Mouse (Mus musculus): ENCODE measurements around the gene Aldh18a1. TPM values are rescaled to one million over a fixed set of nuclear protein-coding genes. Genes with fewer than 3 reads are reported as not detected.
"Not testable (repeated sequence)": the region's sequence is repeated elsewhere in the genome, so short reads cannot be mapped to it uniquely, and the experiment has no call there.

Gene Aldh18a1
- polyA plus RNA-seq, 1 experiment from 2014 or later = 75.4 TPM

DNA sequence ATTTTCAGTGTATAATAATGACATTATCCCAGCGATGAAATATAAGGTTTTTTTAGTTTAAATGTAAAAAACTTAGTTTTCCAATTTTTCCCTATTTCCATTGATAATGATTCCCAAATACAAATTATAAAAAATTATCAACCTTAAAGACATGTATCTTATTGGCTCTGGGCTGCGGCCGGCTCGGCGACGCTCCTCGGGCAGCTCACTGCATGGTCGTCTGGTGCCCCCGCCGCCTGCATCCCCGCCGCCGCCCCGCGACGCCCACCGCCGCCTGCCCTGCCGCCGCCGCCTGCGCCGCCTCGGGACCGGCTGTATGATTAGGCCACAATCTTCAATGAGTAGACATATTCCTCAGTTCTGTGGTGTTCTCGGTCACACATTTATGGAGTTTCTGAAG, 33.4 kb upstream of the Aldh18a1 start:
- not testable (repeated sequence) for H3K27me3 ChIP-seq (ENCODE audit: control insufficient read depth, insufficient read depth, low read length); DNase-seq (ENCODE audit: low spot score, missing footprints); ATAC-seq (ENCODE audit: low FRiP score); H3K4me2 ChIP-seq; H3K27ac ChIP-seq (ENCODE audit: low read depth, low read length); H3K4me1 ChIP-seq (ENCODE audit: control insufficient read depth, insufficient read depth, low read length); H3K9ac ChIP-seq (ENCODE audit: low read length); H3K4me3 ChIP-seq (ENCODE audit: low read depth, low read length); H3K9me3 ChIP-seq (ENCODE audit: control insufficient read depth, low read length); H3K36me3 ChIP-seq (ENCODE audit: control insufficient read depth, insufficient read depth, low read length)
- WGBS = 60% methylated on average over 9 of the region's 26 CpGs

DNA sequence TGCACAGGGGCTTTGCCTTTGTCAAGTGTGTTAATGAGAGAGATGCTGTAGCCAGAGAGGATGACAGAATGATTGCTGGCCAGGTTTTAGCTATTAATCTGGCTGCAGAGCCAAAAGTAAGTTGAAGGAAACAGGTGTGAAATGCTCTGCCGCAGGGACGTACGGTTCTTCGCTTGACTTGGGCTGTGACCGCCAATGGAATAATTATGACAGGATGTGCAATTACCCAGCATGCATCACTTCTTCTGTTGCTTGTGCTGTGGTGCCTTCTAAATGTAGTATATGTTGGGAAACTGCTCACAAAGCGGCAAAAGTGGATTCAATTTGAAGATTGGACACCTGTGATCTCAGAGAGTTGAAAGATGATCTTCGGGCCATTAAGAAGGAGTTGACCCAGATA, 27.8 kb upstream of the Aldh18a1 start:
- H3K27ac ChIP-seq (ENCODE audit: low read depth, low read length) = no peak overlapping the region
- no peak overlapping the region for H3K4me2 ChIP-seq
- no peak overlapping the region for H3K9ac ChIP-seq (ENCODE audit: low read length)
- no peaks in the 10 kb centered on the region for H3K27me3 ChIP-seq (ENCODE audit: control insufficient read depth, insufficient read depth, low read length)
- DNase-seq (ENCODE audit: low spot score, missing footprints) = no peak
- H3K9me3 ChIP-seq (ENCODE audit: control insufficient read depth, low read length) = no peaks in the 10 kb centered on the region
- H3K36me3 ChIP-seq (ENCODE audit: control insufficient read depth, insufficient read depth, low read length) = no peaks in the 10 kb centered on the region
- peaks cover 6% of the 10 kb centered on the region for H3K4me1 ChIP-seq (ENCODE audit: control insufficient read depth, insufficient read depth, low read length)
- no peak for ATAC-seq (ENCODE audit: low FRiP score)
- no peak overlapping the region for H3K4me3 ChIP-seq (ENCODE audit: low read depth, low read length)
- WGBS = 95% methylated on average over 7 of the region's 7 CpGs

DNA sequence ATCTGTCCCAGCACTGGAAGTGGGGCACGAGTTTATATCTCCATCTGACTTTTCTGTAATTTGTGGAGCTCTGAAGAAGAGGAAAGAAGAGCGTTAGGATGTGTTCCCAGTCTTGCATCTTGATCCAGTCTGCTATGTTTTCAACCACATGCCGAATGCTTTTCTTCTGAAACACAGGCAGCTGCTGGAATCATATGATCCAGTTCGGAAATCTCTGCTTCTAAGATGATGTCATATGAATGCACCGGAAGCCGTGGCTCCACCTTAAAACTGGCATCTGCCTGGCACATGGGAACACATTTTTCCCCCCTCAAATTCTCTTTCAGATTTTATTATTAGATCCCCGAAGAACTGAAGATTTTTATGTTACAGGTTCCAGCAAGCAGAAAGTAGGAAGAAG, 26.5 kb upstream of the Aldh18a1 start:
- Histone ChIP-seq H3K4me1 (ENCODE audit: control insufficient read depth, insufficient read depth, low read length) (peaks cover 7% of the 10 kb centered on the region), H3K9me3 (ENCODE audit: control insufficient read depth, low read length) (no peaks in the 10 kb centered on the region), H3K27ac (ENCODE audit: low read depth, low read length) (no peak overlapping the region), H3K36me3 (ENCODE audit: control insufficient read depth, insufficient read depth, low read length) (no peaks in the 10 kb centered on the region), H3K9ac (ENCODE audit: low read length) (no peak overlapping the region), H3K4me2 (no peak overlapping the region), H3K27me3 (ENCODE audit: control insufficient read depth, insufficient read depth, low read length) (no peaks in the 10 kb centered on the region), H3K4me3 (ENCODE audit: low read depth, low read length) (no peak overlapping the region)
- 89% methylated on average over 7 of the region's 7 CpGs for WGBS
- DNase-seq (ENCODE audit: low spot score, missing footprints) = no peak
- no peak for ATAC-seq (ENCODE audit: low FRiP score)

DNA sequence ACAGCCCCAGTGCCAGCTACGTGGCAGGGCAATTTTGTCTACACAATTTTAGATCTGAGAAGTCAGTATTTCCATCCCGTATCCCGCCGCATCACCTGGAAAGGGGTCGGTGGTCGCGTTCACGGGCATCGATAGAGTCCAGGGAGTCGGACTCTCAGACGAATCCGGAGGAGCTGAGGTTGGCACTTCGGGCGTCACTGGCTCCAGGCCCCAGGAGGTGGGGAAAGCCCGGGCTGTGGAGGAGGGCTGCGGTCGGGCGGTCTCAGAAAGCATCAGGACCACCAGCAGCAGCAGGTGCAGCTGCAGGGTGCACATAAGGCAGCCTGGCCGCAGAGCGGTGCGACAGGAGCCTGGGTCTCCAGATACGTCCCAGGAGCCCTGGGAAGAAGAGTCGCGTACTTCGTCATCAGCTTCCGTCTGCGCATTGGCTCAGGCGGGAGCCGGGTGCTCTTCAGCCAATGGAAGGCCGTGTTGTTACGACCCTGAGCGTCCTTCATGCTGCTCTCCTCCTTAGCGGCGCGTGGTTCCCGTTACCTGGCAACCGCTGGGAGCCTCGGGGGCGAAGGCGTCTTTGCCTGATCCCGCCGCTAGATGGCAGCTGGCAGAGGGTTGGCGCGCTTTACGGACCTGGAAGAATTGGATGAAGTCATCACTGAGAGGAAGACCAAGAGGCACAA, 23.7 kb upstream of the Aldh18a1 start, which contains the start of the genes Tctn3 and Entpd1:
TSS of gene Tctn3 (minus strand) at position 404 of the 677 bp plus-strand sequence.
TSS of gene Entpd1 (plus strand) at position 537 of the 677 bp plus-strand sequence.
- DNase-seq (ENCODE audit: low spot score, missing footprints) (peak; percentile 100), ATAC-seq (ENCODE audit: low FRiP score) (peak; percentile 100)
- peak within 1 kb of the TSS; percentile 60 for H3K4me2 ChIP-seq
- no peaks in the 10 kb centered on the region for H3K9me3 ChIP-seq (ENCODE audit: control insufficient read depth, low read length)
- H3K27ac ChIP-seq (ENCODE audit: low read depth, low read length) = no peak within 1 kb of the TSS
- peak within 1 kb of the TSS; percentile 75 for H3K4me3 ChIP-seq (ENCODE audit: low read depth, low read length)
- H3K36me3 ChIP-seq (ENCODE audit: control insufficient read depth, insufficient read depth, low read length) = no peaks in the 10 kb centered on the region; the same call in 1 of the 2 replicates
- under 1% methylated on average over 45 of the region's 45 CpGs for WGBS
- H3K4me1 ChIP-seq (ENCODE audit: control insufficient read depth, insufficient read depth, low read length) = peaks cover 7% of the 10 kb centered on the region
- H3K9ac ChIP-seq (ENCODE audit: low read length) = peak within 1 kb of the TSS; percentile 65
- no peaks in the 10 kb centered on the region for H3K27me3 ChIP-seq (ENCODE audit: control insufficient read depth, insufficient read depth, low read length)

DNA sequence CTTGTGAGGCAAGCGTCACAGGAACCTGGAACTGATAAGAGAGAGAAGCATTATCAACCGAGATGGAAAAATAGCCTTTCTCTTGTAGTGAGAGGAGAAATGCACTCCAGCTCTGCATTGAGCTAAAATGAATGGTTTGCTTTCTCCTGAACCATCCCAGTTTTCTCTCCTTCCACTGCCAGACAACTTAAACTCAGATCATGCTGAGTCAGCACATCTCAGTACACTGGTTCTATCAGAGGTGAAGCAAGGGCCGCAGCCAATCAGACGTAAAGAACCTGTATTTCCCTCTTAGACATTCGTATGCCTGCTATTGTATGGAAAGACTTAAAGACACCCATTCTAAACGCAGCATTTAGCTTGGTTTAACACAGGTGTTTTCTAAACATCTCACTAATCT, 19.4 kb upstream of the Aldh18a1 start:
- Histone ChIP-seq H3K4me2 (no peak overlapping the region), H3K27me3 (ENCODE audit: control insufficient read depth, insufficient read depth, low read length) (no peaks in the 10 kb centered on the region), H3K36me3 (ENCODE audit: control insufficient read depth, insufficient read depth, low read length) (peaks cover 3% of the 10 kb centered on the region), H3K9me3 (ENCODE audit: control insufficient read depth, low read length) (no peaks in the 10 kb centered on the region), H3K27ac (ENCODE audit: low read depth, low read length) (no peak overlapping the region), H3K4me3 (ENCODE audit: low read depth, low read length) (no peak overlapping the region), H3K9ac (ENCODE audit: low read length) (no peak overlapping the region), H3K4me1 (ENCODE audit: control insufficient read depth, insufficient read depth, low read length) (peaks cover 7% of the 10 kb centered on the region)
- ATAC-seq (ENCODE audit: low FRiP score) = no peak
- WGBS = 91% methylated on average over 6 of the region's 6 CpGs
- DNase-seq (ENCODE audit: low spot score, missing footprints) = no peak

DNA sequence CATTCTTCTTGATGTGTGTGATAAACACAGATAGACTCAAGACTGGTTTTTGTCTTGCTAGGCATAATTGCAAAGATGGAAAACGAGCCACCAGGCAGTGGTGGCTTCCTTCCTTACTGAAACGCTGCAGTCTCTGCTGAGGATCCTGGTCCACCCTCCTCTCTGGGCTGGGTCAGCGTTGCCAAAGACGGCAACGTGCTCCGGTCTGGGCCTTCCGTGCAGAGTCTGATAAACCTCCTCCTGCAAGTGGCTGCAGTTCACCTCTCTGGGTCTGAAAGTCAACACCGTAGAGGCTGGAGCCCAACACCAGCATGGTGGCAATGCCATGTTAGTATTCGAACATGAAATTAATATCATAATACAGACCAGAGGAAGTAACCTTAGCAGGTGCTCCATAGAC, 16.9 kb upstream of the Aldh18a1 start:
- Histone ChIP-seq H3K27me3 (ENCODE audit: control insufficient read depth, insufficient read depth, low read length) (no peaks in the 10 kb centered on the region), H3K9me3 (ENCODE audit: control insufficient read depth, low read length) (no peaks in the 10 kb centered on the region), H3K9ac (ENCODE audit: low read length) (no peak overlapping the region), H3K4me1 (ENCODE audit: control insufficient read depth, insufficient read depth, low read length) (no peaks in the 10 kb centered on the region), H3K36me3 (ENCODE audit: control insufficient read depth, insufficient read depth, low read length) (peaks cover 3% of the 10 kb centered on the region), H3K4me2 (no peak overlapping the region), H3K27ac (ENCODE audit: low read depth, low read length) (no peak overlapping the region), H3K4me3 (ENCODE audit: low read depth, low read length) (no peak overlapping the region)
- DNase-seq (ENCODE audit: low spot score, missing footprints) (no peak), ATAC-seq (ENCODE audit: low FRiP score) (no peak)
- 94% methylated on average over 9 of the region's 9 CpGs for WGBS

DNA sequence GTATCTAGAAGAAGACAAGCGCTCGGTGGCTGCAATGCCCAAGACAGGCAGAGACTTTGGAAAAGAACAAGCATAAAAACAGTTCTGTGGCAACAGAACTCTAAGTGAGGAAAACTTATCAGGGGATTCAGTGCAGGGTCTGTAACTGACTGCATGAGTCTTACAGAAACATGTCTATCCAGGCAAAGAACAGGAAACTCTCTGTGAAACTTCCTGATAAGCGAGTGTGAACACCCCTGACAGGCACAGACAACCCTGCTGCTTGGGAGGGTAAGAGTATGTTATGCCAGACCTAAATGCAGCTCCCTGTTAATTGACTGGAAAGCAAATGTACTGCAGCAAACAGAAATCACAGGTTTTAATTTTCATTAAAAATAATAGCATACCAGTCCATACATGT, 13.6 kb upstream of the Aldh18a1 start:
- H3K27ac ChIP-seq (ENCODE audit: low read depth, low read length) = no peak overlapping the region
- no peak overlapping the region for H3K4me2 ChIP-seq
- H3K27me3 ChIP-seq (ENCODE audit: control insufficient read depth, insufficient read depth, low read length) = no peaks in the 10 kb centered on the region
- no peaks in the 10 kb centered on the region for H3K4me1 ChIP-seq (ENCODE audit: control insufficient read depth, insufficient read depth, low read length)
- no peak for DNase-seq (ENCODE audit: low spot score, missing footprints)
- 91% methylated on average over 3 of the region's 3 CpGs for WGBS
- no peak overlapping the region for H3K9ac ChIP-seq (ENCODE audit: low read length)
- peaks cover 3% of the 10 kb centered on the region; the same call in 1 of the 2 replicates for H3K36me3 ChIP-seq (ENCODE audit: control insufficient read depth, insufficient read depth, low read length)
- ATAC-seq (ENCODE audit: low FRiP score) = no peak
- H3K9me3 ChIP-seq (ENCODE audit: control insufficient read depth, low read length) = no peaks in the 10 kb centered on the region
- no peak overlapping the region for H3K4me3 ChIP-seq (ENCODE audit: low read depth, low read length)

DNA sequence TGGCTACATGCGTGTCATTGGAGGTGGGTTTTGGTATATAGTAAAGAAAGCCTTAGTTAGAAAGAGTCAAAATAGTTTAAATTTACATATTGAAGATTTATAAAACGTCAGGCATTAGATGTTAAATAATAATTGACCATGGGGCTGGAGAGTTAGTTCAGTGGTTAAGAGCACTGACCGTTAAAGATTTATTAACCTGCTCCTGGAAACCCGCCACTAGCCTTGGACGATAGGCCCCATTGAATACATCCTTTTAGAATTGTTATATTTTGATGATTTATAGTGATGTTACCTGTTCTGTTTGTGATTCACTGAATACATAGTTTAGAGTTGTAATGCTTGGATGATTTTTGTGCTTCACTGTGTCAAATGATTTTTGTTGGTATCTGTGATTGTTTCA, 12.6 kb upstream of the Aldh18a1 start:
- not testable (repeated sequence) for H3K4me2 ChIP-seq; H3K9ac ChIP-seq (ENCODE audit: low read length); DNase-seq (ENCODE audit: low spot score, missing footprints); H3K27ac ChIP-seq (ENCODE audit: low read depth, low read length); H3K4me1 ChIP-seq (ENCODE audit: control insufficient read depth, insufficient read depth, low read length); H3K36me3 ChIP-seq (ENCODE audit: control insufficient read depth, insufficient read depth, low read length); H3K27me3 ChIP-seq (ENCODE audit: control insufficient read depth, insufficient read depth, low read length); H3K4me3 ChIP-seq (ENCODE audit: low read depth, low read length); H3K9me3 ChIP-seq (ENCODE audit: control insufficient read depth, low read length); ATAC-seq (ENCODE audit: low FRiP score)
- 88% methylated on average over 5 of the region's 5 CpGs for WGBS

DNA sequence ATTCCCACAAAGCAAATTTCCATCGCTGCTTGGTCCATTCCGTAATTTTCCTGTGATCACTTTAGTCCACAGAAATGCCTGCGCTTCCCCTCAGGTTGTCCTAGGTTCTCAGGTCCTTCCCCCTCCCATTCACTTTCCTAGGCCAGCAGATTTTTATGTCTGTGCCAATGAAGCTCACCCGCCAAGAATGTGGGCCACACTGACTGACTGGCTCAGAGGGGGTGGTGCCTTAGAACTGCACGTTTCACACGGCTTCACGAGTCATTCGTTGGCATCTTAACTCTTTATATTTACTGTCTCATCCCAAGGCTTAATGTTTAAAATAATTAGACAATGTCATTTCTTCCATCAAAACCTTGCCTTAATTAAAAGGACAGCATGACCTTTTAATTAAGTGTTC, 7.6 kb upstream of the Aldh18a1 start:
- H3K27me3 ChIP-seq (ENCODE audit: control insufficient read depth, insufficient read depth, low read length) = no peaks in the 10 kb centered on the region
- no peak overlapping the region for H3K27ac ChIP-seq (ENCODE audit: low read depth, low read length)
- no peaks in the 10 kb centered on the region for H3K36me3 ChIP-seq (ENCODE audit: control insufficient read depth, insufficient read depth, low read length)
- ATAC-seq (ENCODE audit: low FRiP score) (no peak), DNase-seq (ENCODE audit: low spot score, missing footprints) (no peak)
- no peaks in the 10 kb centered on the region for H3K4me1 ChIP-seq (ENCODE audit: control insufficient read depth, insufficient read depth, low read length)
- no peak overlapping the region for H3K4me3 ChIP-seq (ENCODE audit: low read depth, low read length)
- H3K9me3 ChIP-seq (ENCODE audit: control insufficient read depth, low read length) = no peaks in the 10 kb centered on the region
- H3K4me2 ChIP-seq = no peak overlapping the region
- no peak overlapping the region for H3K9ac ChIP-seq (ENCODE audit: low read length)
- WGBS = 92% methylated on average over 8 of the region's 8 CpGs

Measured in midbrain, embryonic 11.5 days (tissue).